Mouse (Mus musculus) urinary bladder, postnatal 4 days (tissue): Measurements from ENCODE around the gene Fn1.

ENCODE experiments used
- DNase-seq, 2 experiments: peaks; one replicate each; pipeline ENCODE4 v3.0.0; 2021 to 2022; ENCODE audit warnings: low spot score in 2 of 2

Gene Fn1

DNA sequence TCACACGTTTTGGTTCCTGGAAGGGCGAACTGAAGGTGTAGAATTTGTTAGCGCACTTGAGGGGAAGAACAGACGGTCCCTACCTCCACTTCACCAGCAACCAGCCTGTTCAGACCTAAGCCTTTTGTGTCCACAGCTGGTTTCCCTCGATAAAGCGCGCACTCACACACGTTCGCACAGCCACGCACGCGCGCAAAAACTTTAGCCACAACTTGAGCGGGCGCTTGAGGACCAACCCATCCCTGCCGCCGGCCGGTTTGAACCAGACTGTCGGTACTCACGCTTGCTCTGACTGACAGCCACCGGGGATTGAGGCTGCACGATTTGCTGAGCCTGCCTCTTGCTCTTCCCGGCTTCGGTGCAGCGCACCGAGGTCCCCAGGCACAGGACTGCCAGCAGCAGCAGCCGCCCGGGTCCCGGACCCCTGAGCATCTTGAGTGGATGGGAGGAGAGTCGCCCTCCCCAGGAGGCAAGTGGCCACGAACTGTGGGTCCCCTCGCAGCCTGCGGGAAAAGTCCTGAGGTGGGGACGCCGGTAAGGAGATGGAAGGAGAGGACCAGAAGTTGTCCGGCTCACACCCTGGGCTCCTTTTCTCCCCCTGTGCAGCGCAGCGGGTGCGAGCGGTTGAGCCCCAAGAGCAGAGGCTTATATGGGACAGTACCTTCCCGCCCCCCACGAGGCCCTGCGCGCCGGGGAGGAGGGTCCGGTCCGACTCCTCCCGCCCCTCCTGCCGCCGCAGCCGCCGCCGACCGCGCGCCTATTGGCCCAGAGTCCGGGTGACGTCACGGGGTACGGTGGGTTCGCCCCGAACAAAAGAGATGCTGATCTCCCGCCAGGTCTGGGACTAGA, at the start of gene Fn1:
Gene Fn1 (minus strand): TSS at position 650 of the 849 bp plus-strand sequence.
- DNase-seq, result peak; percentile 94 to 98

DNA sequence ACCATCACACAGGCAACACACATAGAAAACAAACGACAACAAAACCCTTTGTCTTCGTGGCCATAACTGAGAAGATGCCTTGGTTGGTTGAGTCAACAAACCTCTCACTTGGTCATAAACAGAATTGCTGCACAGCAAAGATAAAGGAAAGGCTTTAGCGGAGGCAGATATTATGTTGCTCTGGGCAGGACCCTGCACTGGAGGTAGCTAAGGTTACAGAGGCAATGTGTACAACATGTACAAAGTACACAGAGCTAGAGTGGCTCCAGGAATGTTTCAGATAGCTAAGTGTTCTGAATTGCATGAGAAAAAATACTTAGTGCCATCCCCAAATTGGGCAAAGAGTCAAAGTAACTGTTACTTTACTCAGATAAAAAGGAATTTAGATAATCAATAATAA, 43.1 kb upstream of the Fn1 start:
- no peak for DNase-seq

DNA sequence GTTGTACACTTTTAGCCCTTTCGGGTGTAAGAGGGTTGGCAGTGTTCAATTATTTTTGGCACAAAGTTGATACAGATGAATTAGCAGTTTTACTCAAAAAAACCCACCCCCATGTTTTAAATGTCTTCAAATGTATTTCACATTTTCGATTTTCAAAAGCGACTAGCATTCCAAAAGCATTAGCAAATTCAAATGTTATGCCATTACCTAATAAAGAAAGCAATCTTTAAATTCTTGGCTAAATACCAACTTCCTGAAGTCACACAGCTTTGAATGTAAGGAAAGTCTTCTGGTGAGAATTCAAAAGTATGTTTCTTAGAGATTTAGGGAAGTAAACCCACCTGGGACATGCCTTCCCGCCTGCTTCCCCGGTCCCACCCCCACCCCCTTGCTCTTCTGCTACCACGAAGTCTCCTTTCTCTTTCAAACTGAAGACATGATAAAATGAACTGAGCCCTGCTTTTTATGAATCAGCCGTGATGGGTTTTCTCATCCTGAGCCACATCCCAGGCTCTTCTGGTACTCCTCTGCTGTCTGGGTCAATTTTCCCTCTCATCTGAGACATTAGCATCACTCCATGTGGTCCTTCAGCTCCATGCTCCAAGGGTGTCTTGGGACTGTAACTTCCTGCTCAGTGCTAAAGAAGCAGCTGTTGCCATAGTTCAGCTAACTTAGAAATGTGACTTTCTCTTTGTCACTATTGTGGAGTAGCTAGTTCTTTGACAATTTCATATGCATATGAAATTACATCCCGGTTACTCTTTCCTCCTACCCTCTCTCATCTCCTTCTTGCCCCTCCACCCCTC, 38.7 kb upstream of the Fn1 start:
- no peak for DNase-seq

DNA sequence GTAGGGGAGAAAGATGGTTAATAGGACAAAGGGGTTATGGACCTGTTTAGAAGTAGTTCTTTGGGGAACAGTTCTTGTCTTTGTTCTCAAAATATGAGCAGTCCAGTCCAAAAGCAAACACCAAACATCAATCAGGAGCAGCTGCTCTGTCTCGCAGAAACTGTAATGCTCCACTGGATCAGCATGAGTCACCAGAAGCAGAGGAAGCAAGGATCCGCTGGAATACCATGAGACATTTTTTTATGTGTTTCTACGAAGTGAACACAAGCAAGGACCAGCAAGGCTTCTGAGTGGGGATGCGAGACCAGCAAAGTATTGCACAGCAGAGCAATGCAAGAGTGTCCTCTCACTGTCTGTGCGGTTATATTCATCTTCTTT, 35.9 kb upstream of the Fn1 start:
- DNase-seq, result no peak

DNA sequence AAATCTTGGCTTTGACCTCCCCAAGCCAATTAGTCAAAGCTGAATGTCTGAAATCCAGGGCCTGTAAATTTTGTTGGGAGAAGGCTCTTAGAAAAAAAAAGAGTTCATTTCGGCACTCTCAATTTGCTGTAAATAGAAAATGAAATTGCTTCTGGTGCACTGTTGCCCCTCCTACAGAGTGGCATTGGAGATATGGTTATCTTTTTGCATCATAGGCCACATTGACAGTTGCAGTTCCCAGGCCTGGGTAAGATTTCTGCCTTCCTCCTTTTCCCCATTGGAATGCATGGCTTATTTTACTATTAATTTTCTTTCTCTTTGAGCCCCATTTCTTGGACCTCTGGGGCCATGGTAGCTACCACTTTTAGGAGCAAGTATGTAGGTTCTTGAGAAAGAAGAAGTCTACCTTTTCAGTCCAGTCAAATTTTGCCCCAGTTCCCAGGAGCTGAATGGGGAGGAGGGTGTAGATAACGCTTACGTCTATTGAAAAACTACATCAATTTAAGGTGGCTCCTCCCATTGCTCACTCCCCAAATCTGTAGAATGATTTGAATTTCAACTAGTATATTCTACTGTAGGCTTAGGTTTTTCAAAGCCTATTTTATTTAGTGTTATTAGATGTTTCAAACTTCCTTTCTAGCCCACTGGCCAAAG, 35.4 kb upstream of the Fn1 start:
- no peak for DNase-seq

DNA sequence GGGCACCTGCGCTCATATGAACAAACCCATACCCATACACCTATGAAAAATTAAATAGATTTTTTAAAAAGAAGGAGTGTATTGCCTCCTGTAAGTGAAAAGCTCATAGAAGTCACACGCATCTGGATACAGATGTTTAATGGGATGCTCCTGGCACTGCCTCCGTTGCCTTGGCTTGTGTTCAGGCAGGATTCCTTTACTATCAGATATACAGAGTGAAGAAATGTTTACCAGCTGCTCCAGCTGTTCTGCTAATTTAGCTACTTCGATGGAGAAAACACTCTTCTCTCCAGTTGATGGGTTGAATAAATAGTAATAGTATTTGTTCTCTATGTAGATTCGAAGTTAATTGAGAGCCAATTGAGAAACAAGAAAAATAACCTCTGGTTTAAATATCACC, 33.8 kb upstream of the Fn1 start:
- DNase-seq, result peak in 1 of 2 experiments; percentile 28

DNA sequence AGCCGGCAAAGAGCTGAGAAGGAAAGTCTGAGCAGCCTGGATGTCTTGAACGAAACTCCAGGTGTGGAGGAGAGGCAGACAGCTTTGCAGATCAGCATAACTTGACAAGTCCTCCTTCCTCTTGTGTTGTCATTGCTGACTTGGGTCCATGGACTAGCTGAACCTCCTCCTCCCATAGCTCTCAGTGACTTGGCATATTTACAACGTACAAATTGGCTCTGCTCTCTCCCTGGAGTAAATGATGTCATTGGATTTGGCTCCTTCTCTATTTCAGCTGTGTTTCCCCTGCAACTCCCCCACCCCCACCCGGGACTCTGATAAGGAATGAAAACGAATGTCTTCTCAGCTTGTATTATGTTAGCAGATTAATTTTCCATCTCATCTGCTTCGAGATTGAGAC, 30.7 kb upstream of the Fn1 start:
- no peak for DNase-seq

DNA sequence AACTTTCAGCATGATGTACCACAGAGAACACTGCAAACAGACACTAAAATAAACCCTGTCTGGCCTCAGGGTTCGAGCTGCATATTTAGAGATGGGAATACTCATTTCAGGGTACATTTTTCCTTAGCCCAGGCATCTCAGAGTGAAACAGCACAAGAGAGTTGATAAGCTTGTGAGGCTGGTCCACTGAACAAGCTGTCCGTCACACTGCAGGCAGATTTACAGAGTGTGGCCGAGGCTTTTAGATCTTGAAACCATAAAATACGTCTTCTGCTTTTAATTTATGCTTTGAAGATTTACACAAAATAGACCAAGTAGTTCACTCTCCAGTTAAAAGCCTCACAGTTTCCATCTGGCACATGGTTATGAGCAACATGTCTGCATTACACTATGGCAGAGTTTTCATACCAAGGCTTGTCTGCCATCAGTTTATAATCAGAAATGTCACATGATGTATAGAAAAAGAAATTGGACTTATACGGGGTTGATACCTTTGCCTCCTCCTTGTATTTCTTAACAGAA, 29.3 kb upstream of the Fn1 start:
- DNase-seq, result no peak

DNA sequence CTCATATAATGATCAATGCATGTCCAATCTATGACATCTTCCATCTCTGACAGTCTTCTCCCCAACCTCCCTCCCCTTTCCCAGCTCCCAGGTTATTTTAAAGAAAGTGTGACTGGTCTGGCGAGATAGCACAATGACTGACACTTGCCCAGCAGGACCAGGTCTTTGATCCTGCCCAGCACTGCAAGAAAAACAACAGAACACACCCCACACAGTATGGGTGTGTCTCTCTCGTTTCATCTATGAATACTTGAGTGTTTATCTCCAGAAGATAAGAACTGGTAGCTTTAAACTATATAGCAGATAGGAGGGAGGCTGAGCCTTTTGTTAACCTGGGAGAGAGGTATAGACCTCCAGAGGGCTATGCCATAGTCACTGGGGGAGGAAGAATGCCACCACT, 28.3 kb upstream of the Fn1 start:
- DNase-seq, result no peak

DNA sequence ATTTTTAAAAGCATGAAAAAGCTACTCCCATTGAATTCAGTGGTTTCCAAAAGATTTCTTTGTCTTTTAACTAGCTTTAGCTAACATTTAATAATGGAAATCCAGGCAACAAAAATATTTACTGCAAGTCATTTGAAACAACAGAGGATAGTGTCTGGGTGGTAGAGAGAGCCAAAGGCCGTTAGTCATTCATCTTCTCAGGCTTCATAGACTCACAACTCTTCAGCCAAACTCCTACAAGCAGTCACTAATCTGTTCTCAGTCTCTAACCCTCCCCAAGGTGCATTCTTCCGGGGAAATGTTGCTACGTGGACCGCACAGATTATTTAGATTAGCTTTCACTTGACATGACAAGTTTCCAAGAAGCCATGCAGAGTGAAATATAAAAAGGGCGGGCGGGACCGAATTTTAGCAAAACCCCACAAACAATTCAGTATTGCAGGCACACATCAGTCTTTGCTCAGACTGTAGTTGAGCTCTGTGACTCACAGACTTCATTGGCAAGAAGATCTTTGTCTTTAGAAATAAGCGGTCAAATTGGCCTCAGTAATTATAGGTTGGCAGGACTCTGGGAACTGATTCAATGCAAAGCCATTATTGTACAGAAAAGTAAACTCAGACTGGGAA, 27.2 kb upstream of the Fn1 start:
- DNase-seq, result no peak

DNA sequence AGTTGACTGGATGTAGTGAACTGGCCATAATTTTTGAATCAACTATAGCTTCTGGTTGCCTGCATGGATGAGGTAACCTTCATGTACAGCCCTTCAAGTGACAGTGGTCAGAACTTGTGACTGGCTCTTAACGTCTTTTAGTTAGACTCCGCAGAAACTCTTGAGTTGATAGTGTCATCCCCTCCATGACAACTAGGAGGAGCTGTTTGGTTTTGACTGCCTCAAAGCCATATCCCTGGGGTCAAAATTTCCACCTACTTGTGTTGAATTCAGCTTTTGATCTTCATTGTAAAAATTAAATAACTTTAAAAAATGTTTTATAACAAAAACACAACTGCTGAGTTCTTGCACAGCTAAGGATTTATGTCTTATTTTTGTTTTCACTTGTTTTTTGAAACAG, 22.4 kb upstream of the Fn1 start:
- DNase-seq, result no peak

DNA sequence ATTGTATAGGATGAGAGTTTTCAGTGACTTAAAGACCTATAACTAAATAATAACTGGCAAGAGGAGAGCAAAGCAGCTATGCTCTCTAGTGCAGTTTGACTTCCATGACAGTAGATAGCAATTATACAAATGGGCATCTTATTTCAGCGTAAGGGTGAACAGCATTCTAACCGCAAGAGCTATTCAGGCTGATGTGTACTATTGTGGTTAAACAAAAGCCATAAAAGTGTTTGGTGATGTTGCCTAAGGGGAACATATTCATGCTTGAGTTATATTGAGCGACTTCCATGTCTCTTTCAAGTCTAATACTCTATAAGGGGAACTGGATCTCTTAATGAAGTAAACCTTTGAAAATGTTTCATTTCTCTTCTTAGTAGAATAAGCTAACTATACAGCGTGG, 21.3 kb upstream of the Fn1 start:
- no peak for DNase-seq

DNA sequence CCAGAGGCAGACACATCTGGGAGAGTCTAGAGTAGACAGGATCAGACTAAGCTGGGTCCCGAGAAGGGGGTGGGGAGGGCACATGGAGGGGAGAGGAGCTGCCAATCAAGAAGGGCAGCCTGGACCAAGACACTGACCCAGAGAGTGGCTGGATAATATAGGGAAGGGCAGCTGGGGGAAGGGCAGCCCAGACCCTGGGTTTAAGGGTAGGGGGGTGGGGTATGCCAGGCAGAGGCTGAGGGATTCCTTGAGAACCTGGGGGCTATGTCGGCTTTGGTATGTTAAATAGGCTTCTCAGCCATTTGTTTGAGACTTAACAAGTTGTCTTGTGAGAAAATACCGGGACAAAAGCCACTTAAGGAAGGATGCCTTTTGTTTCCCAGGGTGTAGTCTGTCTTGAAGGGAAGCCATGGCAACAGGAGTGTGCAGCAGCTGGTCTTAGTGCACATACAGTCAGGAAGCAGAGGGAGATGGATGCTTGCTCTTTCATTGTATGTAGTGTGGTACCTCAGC, 20.5 kb upstream of the Fn1 start:
- DNase-seq, result no peak

DNA sequence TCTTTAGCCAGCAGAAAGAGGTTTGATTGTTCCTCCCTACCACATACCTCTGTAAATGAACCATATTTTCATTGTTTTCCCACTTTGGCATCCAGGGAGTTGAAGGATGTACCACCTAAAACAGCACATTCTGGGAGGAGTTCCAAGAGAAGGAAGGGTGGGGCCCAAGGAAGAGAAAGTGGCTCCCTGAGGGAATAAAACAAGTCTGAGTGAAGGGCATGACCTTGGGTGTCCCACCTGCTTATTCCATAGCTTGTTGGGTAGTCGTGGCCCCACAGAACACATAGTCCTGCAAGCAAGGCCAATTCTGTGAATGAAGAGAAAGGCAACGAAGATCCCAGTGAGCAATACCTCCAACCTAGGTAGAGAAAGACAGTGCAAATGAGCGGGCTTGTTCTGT, 19.3 kb upstream of the Fn1 start:
- no peak for DNase-seq

DNA sequence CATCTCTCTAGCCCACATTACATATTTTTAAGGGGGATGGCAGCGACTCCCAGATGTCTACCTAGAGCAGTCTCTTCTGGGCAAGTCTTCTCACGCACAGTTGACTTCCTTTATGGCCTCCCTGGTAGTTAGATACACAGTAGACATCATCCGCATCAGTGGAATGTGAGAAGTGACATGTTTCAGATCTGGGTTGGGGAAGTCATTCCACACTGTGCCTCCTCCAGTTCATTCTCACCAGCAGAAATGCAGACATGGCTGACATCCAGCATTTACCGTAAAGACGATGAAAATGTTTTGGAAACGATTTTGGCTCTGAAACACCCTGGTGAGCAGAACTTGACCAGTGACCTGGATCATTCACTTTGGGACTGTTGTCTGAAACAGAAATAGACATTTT, 10.2 kb upstream of the Fn1 start:
- no peak for DNase-seq

DNA sequence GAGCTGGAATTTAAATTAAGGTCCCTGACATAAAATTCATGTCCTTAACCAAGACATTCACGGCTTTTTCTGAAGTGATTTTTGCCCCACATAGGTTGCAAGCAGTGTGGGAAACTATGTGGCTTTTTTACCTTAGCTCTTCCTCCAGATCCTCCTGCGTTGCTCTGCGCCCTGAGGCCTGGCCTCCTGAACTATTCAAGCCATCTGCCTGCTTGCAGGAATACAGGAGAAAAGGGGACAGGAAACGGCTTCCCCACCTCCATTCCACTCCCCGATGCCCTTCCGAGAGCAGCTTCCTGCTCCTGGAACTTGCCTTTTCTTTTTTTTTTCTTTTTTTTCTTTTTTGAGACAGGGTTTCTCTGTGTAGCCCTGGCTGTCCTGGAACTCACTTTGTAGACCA, 5.6 kb upstream of the Fn1 start:
- DNase-seq, result no peak

DNA sequence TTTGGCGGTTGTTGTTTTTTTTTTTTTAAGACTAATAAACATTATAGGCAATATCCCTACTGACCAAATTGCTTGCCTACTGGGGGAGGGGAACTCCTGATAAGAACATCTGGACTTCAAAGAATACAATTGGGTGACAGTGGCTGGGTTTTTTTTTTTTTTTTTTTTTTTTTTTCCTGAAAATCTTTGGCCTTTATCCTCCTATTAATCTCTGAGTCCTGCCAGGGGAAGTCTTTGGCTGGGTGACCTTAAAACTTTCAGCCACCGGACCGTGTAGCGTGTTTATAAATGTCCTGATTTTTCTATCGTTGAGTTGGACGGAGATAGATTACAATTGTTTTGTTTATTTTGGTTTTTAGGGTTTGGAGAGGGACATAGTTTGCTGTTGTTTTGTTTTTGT, 3.3 kb upstream of the Fn1 start:
- DNase-seq, result no peak

DNA sequence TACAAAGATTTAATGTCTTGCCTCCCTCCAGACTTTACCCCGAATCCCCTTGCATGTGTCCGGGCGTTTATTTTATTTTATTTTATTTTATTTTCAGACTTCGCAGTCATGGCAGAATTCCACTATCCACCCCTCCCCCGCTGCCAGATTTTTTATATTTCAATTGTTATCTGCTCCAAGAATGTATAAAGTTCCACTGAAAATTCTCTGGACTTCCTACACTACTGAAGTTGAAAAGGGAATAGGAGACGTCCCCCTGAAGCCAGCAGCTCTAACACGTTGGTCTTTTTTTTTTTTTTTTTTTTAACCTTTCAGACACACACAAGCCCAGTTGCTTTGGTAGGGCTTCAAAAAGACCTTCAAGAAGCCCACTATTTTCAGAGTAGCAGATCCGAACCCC, 1.2 kb upstream of the Fn1 start:
- DNase-seq, result no peak

DNA sequence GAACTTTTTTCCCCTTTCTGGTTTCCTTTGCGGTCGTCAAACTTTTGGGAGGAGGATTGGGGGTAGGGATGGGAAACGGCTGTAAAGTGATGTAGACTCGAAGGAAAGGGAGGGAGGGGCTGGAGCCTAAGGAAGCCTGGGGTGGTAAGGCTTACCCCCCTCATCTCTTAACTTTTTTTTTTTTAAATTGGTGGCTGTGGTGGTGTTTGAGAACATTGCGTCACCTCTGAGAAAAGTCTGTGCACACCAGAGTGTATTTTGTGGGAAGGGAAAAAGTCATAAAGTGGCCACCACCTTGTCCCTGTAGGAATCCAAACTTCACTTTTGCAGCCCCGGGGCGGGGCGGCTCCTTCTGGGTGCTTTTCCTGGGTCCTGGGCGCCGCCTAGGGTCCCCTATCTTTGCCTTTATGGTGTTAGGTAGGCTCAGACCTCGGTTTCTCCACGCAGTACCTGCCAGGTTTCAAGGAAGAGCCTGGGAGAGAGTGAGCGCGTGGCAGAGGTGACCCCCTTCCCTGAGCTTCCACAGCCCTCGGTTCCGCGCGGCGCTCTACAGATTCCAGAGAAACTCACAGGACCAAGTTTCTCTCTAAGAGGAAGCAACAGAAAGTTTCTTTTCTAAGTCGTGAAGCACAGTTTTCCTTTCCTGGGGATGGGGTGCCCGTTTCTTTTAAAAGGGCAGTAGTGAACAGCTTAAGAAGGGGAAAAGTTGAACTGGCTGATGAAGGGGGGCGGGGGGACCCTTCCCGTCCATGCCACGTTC, 580 bp upstream of the Fn1 start:
- DNase-seq, result no peak

DNA sequence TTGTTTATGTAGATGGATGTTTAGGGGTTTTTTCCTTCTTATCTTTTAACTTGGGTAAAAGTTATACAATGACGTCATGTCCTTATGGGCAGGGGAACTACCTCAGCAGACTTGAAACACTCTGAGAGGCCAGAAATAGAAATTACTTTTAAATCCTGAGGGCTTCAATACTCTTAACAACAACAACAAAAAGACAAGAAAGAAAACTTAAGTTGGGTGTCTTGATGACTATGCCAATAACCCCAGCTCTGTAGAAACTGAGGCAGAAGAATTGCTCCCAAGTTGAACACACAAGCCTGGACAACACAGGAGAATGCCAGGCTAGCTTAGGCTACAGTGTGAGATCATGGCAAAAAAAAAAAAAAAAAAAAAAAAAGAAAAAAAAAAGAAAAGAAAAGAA, 1.2 kb downstream of the Fn1 start:
- no peak for DNase-seq

DNA sequence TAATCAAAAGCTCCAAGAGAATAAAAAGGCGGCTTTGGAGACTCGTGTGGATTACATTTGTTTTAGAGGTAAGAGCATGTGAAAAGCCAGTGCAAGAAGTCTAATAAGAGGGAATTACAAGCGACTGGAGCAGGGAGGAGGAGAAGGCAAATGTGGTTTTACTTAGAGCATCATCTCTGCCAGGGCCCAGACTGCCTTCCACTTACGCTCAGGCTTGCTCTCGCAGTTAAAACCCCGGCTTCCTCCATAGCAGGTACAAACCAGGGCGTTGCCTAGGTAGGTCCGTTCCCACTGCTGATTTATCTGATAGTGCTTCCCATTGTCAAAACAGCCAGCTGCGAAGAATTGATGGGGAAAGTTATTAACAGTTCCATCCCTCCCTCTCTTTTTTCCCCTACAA, 1.7 kb downstream of the Fn1 start:
- DNase-seq, result no peak
